Mouse (Mus musculus) lung, postnatal 25 days (tissue): ENCODE results near the gene Dnajc16.

Experiments
- DNase-seq: peaks from one replicate; pipeline ENCODE4 v3.0.0; 2022; ENCODE audit warnings: low spot score

Gene Dnajc16

DNA sequence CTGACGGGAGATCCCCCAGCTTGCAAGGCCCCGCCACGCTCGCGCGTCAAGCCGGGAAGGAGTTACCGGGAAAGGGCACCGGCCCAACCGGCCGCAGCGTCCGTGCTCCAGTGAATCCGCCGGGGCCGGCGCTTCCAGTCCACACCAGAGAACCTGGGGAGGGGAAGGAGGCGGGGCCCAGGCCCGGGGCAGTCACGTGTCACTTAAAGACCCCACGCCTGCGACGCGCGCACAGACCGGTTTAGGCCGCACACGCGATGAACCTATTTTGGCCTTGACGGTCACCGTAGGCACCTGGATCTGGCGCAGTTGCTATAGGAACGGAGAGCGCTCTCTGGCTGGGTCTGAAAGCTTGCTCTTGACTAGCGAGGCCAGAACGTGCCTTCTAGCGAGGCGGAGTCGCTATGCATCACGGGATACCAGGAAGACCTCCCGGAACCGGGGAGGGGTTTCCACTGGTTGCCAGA is at the start of gene Dnajc16:
Gene Dnajc16, minus strand, starts transcription at position 408 of the 467 bp plus-strand sequence.
- peak; percentile 98 for DNase-seq

DNA sequence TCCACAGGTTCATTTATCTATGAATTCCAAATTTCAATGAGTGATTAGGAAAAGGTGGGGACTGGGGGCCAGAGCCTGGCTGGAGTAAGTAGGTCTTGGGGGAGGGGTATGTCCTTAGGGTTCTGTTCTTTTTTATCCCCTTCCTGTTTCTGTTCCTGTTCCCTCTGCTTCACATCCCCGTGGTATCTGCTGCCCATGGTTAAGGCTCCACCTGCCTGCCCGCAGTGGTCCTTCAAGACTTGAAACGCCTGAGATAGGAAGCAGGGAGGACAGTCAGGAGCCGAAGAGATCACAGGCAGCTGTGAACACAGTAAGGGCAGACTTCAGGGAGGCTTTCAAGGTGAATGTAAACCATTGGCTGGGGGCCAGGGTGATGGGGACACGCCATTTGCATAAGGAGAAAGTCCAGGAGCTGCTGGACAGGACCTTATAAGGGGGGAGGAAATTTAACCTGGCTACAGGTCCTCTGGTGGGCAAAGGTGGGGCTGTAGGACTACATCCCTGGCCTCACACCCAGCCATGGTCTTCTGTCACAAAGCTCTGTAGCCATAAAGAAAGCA is 43.9 kb upstream of the Dnajc16 start:
- DNase-seq: no peak

DNA sequence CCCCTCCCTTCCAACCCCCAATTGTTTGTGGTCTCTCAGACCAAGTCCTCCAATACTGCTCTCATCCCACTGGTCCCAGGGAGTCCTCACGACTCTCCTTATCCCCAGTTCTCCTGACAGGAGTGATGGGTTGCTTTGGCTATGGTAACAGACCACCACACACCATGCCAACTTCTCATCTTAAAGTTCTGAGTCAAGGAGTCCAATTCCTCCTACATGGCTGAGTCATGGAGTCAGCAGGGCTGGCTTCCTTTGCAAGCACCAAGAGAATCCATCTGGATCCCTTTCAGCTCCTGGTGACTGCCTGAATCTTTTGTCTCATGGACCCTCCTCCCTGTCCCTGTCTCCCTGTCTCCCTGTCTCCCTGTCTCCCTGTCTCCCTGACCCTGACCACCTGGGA is 43.2 kb upstream of the Dnajc16 start:
- DNase-seq: no peak

DNA sequence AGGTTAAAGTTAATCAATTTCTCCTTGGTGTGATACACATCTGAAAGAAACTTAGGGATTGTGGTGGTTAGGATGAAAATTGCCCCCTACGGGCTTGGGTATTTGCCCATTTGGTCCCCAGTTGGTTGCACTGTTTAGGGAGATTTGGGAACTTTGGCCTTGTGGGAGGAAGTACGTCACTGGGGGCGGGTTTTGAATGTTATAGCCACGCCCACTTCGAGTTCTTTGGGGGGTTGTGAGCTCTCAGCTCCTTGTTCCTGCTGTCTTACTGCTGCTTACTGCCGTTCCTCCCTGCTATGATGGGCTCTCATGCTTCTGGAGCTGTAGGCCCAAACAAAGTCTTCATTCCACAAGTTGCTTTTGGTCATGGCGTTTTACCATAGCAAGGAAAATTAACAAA is 40.6 kb upstream of the Dnajc16 start:
- DNase-seq: no peak

DNA sequence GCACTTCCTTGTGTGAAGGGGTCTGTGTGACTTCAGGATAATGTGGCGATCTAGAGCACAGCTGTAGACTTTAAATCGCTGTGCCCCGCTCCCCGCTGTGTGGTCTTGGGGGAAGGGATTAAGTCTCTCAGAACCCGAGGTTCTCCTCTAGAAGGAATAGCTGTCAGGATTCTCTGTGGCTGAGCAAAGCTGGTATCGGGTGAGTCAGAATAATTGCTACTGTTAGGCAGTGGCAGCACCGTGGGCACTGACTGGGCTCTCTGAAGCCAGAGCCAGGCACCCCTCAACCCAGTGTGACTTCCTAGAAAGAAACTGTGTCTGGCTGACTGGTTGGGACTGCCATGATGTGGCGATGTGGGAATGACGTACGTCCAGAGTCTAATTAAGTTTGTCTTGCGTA is 39.6 kb upstream of the Dnajc16 start:
- DNase-seq: no peak

DNA sequence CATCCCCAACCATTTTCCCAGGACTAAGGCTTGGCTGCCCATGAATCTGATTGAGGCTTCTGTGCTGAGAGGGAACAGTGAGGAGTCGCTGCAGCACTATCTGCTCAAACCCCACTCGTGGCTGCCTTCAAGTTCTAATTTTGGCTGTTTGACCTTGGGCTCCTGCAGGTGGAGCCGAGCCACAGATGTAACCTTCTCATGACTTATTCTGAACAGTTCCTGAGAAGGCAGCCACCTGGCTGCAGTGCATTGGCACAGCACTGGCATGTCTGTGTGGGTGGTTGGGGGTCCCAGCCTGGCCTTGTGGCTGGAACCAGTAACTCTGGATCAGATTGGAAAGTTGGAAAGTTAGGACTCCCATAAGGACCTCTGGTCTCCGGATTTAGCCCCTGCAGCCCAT is 37.4 kb upstream of the Dnajc16 start:
- no peak for DNase-seq

DNA sequence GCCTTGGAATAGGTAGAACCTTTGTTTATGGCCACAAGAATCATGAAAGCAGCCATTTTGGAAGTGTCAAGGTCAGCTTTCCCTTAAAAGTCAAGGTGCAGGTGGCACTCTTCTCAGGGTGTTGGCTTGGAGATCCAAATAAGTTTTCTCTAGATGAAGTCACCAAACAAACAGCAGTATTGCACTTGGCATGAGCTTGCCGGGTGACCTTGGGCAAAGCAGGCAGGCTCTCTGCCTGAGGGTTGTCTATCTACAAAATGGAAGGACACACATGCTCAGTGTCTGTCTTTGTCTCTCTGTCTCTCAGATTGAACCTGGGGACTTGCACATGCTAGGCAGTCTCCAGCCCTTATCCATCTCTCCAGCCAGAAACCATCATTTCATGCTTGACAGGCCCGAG is 36.7 kb upstream of the Dnajc16 start:
- DNase-seq: no peak

DNA sequence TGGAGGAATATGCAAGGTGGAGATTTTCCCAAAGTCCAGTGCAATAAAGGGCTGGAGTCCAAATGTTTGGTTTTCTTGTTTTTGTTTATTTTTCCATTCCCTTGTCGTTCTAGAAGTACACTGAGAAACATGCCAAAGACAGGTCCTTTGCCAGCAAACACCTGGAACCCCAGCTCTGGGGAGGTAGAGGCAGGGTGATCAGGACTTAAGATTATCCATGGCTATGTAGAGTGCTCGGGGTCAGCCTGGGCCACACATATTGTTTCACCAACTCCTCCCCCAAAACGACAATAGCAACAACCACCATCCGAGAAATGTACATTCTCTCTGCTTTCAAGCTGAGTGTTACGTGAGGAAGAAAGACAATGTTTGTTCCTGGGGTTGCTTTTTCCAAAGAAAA is 35.3 kb upstream of the Dnajc16 start, which contains the start of gene Cela2a:
Gene Cela2a, minus strand, starts transcription at position 101 of the 400 bp plus-strand sequence.
- DNase-seq: no peak

DNA sequence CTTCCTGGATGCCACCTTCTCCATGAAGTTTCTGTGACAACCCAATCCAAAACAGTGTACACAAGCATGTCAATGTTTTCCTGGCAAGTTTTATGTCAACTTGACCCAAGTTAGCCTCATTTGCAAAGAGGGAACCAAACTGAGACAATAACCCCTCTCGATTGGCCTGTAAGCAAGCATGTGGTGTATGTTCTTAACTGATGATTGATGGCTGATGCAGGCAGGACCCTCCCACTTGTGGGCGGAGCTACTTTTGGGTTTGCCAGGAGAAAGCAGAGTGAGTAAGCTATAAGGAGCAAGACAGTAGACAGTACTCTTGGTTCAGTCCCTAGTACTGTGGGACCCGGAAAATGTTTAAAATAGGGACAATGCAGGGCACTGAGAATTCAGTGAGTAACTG is 32.2 kb upstream of the Dnajc16 start:
- peak; percentile 7 for DNase-seq

DNA sequence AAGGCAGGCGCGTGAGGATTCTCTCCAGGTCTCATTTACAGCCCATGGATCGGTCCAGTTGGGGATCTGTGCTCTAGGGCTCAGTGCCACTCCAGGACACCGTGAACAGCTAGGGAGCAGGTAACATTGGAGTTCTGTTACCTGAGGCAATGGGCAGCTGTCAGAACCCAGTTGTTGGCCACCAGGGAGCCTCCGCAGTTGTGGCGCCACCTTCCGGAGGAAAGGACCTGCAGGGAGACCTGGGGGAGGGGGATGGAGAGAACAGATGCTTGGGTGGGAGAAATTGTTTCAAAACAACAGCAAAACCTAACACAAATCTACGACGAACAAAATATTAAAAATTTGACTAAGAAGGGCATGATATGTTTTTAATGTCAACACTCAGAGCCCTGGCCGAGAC is 31.4 kb upstream of the Dnajc16 start:
- peak; percentile 10 for DNase-seq

DNA sequence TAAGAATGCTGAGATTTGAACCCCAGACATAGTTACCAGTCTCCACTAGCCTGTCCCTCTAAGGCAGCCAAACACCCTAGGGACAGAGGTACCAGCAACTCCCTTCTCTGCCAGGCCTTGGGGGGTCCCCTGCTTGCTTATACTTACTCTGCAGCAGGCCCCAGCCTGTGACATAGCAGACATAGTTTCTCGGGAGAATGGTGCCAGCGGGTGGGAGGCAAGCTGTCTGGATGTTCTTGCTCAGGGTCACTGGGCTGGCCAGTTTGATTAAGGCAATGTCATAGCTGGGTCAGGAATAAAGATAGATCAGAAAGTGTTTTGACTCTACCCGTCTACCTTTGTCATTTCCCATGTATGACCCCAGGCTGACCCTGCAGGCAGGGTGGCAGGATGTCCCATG is 30.4 kb upstream of the Dnajc16 start:
- DNase-seq: no peak

DNA sequence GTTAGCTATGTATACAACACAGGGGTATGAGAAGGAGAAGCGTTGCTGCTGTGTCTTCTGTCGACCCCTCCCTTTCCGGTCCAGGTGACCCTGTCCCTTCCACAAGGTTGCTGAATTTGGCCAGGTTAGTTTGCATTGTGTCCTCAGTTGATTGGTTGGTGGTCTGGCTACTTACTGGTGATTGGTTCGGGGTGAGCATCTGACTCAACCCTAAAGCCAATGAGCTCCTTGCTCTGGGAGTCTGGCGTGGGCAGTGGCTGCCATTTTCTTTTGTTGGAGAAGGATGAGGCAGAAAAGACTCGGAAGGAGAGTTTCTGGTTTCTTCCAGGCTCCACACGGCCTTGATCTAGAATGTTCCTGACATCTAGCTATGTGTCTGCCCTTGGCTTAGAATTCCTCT is 28.6 kb upstream of the Dnajc16 start:
- no peak for DNase-seq

DNA sequence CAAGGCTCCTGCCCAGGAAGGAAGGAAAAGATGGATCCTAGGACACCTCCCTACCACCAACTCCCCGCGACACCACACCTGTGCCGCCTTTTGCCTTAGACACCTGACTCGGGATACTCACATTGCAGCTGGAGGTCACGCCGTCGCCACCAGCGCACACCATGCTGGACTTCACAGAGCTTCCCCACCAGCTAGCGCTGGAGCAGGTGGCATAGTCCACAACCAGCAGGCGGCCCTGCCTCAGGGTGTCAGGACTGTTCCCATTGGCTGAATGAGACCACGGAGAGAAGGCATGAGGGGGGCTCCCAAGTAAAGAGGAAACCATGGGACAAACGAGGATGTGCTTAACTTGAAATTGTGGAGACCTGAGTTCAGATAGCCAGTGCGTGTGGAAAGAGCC is 28.1 kb upstream of the Dnajc16 start:
- no peak for DNase-seq

DNA sequence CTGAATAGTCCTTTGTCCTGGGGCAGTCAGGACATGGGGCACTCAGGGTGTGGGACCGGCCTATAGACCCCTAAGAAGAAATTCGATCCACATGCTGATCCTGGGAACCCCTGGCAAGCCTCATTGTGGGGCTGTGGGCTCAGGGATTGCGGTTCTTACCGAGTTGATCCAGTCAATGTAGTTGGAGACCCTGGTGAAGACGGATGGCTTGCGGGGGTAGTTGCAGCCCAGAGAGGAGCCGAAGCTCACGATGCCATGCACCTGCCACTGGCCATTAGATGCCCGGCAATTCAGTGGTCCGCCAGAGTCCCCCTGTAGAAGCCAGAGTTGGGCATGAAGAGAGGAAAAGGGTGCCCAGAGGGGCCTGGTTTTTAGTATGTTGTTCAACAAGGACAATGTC is 27.0 kb upstream of the Dnajc16 start:
- DNase-seq: no peak

DNA sequence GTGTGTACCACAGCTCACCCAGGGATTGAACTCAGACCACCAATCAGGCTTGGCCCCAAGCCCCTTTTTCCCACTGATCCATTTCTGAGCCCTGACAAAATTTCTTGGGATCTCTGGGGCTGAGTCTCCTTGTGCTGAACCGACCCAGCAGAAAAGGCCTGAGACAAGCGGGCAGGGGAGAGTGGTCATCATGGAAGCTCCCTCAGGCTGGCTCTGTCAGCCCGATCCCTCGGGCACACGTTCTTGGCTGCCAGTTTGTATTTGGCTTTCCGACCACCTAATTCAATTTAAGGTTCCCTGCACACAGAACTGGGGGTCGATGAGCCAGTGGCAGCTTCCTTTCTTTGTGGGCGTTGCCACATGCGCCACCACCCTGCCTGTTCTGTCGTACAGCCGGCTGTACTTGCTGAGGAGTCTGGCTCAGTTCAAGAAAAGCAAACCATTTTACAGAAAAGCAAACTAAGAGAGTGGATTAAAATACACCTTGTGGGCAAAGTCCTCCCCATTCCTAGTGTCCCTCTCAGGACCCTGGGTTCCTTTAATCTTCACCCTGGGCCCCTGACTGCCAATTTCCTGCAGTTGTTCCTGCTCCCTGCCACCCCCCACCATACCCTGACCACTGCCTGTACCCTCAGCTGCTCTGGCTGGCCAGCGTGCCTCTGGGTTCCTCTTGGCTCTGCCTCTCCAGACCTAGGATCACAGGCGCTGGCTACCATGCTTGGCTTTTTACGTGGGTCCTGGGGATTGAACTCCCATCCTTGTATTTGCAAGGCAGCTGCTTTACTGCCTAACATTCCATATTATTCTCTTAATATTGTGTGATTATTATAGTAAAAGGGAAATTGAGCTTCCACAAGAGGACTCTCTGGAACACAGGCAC is 26.3 kb upstream of the Dnajc16 start:
- DNase-seq: no peak

DNA sequence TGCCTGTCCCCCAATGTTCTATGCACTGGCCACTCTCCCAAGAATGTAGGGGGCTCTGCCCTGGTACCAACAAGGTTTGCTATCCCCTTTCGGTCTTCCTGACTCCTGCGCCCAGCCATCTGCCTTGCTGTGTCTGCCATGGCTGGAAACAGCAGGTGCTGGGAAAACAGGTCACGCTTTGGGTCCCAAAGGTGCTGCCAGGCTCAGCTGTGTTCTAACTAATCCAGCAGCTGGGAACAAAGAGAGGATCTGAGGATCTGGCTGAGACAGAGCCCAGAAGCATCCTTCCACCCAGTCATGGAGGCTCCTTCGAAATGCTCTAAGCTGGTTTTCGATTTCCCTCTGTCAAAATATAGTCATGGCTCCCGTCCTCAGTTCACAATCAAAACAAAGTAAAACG is 25.5 kb upstream of the Dnajc16 start:
- DNase-seq: no peak

DNA sequence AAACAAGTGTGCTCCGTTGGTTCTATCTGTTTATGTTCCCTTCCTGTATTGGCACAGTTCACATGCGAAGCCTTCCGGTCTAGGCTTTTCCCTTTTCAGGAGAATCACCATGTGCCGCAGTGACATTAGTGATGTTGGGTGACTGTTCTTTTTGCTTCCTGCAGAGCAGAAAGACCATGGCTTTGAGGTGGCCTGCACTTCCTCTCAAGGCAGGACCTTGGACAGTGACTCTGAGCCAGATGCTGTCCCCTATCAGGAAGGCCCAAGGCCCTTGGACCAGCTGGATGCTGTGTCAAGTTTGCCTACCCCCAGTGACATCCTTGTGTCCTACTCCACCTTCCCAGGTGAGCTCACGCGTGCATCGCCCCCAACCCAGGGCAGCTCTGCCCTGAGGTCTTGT is 20.6 kb upstream of the Dnajc16 start:
- DNase-seq: no peak

DNA sequence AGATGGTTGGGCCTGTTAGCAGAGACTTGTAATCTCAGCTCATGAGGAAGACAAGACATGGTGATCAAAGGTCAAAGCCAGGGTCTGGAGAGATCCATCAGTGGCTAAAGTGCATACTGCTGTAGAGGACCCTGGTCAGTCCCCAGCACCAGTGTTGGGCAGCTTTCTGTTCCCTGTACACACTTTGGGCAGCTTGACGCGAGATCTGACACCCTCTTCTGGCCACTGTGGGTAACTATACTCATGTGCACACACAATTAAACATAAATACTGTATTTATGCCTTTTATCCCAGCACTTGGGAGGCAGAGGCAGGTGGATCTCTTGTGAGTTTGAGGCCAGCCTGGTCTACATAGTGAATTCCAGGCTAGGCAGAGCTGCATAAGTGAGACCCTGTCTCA is 20.2 kb upstream of the Dnajc16 start:
- DNase-seq: no peak

DNA sequence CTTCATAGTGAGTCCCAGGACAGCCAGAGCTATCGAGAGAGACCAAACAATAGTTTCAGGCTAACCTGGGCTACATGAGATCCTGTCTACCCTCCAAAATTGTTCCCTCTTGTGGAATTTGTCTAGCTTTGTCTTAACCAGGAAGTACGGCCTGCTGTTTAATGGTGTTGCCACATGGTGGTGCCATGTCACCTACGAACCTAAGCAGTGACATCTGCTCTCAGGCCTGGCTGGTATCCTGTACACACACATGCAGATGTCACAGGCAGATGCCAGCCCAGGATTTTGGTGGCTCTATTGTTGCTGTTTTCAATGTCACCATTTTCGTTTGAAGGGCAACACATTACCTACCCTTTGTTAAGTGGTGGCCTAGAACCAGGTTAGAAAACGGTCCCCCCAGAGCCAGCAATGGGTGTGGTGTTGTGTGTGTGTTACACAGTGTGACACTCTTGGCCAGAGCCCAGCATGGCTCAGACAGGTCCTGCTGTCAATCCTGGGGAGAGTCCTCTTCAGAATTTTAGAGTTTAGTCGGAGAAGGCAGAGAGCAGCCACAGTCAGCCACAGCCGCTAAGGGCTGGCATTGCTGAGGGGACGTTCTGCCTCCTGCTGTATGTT is 19.2 kb upstream of the Dnajc16 start:
- no peak for DNase-seq

DNA sequence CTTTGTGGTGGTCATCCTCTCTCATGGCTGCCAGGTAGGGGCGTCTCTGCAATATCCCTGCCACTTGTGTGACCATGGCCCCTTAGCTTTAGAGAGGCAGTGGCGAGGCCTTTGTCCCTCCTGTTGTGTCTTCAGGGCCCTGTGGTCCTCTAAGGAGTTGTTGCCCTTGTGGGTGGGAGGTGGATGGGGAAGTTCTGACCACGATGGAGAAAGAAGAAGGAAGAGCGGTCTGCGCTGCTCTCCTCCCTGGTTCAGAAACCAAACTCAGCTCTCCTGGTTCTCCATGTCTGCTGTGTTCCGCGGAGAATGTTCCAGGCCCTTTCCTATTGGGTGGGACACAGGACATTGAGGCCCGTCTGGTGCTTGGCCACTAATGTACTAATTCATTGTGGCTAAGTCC is 15.2 kb upstream of the Dnajc16 start:
- DNase-seq: no peak

DNA sequence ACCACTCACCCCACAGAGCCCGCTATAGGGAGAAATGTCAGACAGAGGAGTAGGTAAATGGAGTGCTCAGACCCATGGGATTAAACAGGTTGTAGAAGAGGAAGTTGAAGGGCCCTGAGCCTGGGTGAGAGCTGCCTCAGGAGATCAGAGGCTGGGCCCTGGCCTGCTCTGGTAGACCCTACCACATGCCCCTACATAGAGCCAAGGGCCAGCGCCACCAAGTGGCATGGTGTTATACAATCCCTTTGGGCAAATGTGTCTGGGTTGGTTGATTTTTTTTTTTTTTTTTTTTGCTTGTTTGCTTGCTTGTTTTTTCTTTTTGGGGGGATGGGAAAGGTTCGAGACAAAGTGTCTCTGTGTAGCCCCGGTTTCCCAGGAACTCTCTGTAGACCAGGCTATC is 13.4 kb upstream of the Dnajc16 start:
- DNase-seq: no peak

DNA sequence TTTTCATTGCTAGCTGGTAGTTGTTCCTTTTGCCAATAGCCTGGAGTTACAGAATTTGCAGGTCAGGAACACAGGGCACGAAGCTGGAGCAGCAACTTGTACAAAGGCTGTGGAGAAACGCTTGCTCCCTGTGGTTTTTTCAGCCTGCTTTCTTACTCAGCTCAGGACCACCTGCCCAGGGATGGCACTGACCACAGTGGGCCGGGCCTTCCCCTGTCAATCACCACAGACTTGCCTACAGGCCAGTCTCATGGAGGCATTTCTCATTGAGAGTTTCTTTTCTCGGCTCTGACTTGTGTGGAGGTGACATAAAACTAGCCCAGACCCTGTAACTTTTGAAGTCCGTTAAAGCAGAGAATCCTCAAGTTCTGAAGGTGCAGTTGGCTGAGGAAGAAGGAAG is 6.8 kb upstream of the Dnajc16 start:
- DNase-seq: no peak

DNA sequence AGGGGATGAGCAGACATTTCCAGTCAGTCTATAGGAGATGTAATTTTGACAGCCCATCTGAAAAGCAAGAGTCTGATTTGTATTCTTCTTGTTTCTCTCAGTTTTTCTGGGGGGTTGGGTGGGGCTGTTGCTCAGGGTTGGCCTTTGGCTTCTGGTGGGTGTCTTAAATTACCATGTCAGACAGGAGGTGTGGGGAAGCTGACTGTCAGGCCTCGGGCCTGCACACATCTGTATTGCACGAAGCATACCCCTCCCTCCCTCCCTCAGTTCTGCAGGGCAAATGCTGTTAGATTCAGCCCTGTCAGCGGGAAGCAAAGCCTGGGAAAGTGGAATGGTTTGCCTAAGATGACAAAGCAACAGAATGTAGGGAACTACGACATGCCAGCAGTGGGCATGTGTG is 6.2 kb upstream of the Dnajc16 start:
- DNase-seq: no peak
